Mouse (Mus musculus): ENCODE data around the gene Arhgef38.

DNA sequence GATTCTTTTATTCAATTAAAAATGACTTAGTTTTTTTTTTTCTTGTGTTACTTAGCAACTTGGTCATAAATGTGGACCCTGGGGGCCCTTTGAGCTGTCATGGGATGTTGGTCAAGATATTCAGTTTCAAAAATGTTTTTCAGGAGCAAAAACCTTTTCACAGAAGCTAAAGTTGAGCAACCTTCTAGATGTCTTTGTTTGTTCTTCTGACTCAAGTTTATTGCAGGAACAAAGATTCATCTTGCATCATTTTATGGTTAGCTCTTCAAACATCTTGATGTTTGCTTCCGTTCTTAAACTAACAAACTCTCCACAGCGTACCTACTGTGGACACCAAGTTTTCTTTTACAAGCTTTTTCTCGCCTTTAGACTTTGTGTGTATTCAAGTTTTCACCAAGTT is 23.4 kb downstream of the Arhgef38 start:
- TF ChIP-seq CTCF (IDR thresholded peaks at IDR 0.05; ENCODE audit: insufficient read depth, low read length) (no peak), POLR2A (IDR thresholded peaks at IDR 0.05; ENCODE audit: borderline replicate concordance, extremely low read depth, low read depth, low read length) (no peak)
